8 mouse cellular contexts compared by ENCODE assay signal in genomic region chr5:118171665-118172064, GRCm38 (mm10). TPM values are rescaled to one million over a fixed set of nuclear protein-coding genes. Genes with fewer than 3 reads are reported as not detected.
DNase-seq lines count a peak whose midpoint lies in the region; ATAC-seq lines count a peak whose summit lies in the region.

No protein-coding gene starts in this region.

- DNase-seq in heart, adult 11 months = no peak
- peak; percentile 58 for DNase-seq in brain, adult 2 months (ENCODE audit: low read depth, low spot score)
- DNase-seq in ovary, postnatal 14 days (ENCODE audit: low spot score) = no peak
- DNase-seq in embryo, embryonic 10 days (ENCODE audit: low spot score) = no peak

- H3K4me2 ChIP-seq in heart, embryonic 15.5 days = peak overlapping the region; percentile 81
- H3K4me2 ChIP-seq in hindbrain, embryonic 13.5 days = peak overlapping the region; percentile 94
- H3K4me2 ChIP-seq in liver, embryonic 16.5 days (ENCODE audit: low read depth, low read length) = peak overlapping the region; percentile 44

- no peak overlapping the region for H3K27ac ChIP-seq in heart, embryonic 15.5 days
- no peak overlapping the region for H3K27ac ChIP-seq in hindbrain, embryonic 13.5 days
- no peak overlapping the region for H3K27ac ChIP-seq in liver, embryonic 16.5 days (ENCODE audit: low read length)

- peaks cover 34% of the 10 kb centered on the region for H3K4me1 ChIP-seq in heart, embryonic 15.5 days (replicated peaks)
- H3K4me1 ChIP-seq in hindbrain, embryonic 13.5 days (replicated peaks) = peaks cover 39% of the 10 kb centered on the region
- no peaks in the 10 kb centered on the region; the same call in none of the 2 replicates for H3K4me1 ChIP-seq in liver, embryonic 16.5 days (ENCODE audit: control insufficient read depth, low read depth, low read length)

- H3K4me3 ChIP-seq in heart, embryonic 15.5 days = peak overlapping the region; percentile 50
- H3K4me3 ChIP-seq in hindbrain, embryonic 13.5 days = peak overlapping the region; percentile 59
- H3K4me3 ChIP-seq in liver, embryonic 16.5 days (ENCODE audit: low read depth, low read length) = peak overlapping the region; percentile 38

- peaks cover 78% of the 10 kb centered on the region for H3K27me3 ChIP-seq in heart, embryonic 15.5 days
- peaks cover 83% of the 10 kb centered on the region for H3K27me3 ChIP-seq in hindbrain, embryonic 13.5 days
- peaks cover 79% of the 10 kb centered on the region for H3K27me3 ChIP-seq in liver, embryonic 16.5 days (ENCODE audit: control insufficient read depth, insufficient read depth, low read depth, low read length)

- no peak for ATAC-seq in heart, embryonic 15.5 days (replicated peaks; ENCODE audit: insufficient number of reproducible peaks, insufficient read depth, low FRiP score, low read depth)
- ATAC-seq in hindbrain, embryonic 13.5 days (ENCODE audit: low FRiP score) = no peak
- no peak for ATAC-seq in liver, embryonic 16.5 days (ENCODE audit: low read depth)
- no peak for ATAC-seq in monocyte, adult 5-6 weeks (replicated peaks; ENCODE audit: insufficient number of reproducible peaks, low FRiP score, low TSS enrichment, poor library complexity, severe bottlenecking)

- no peaks in the 10 kb centered on the region for H3K9me3 ChIP-seq in heart, embryonic 15.5 days (replicated peaks)
- H3K9me3 ChIP-seq in hindbrain, embryonic 13.5 days = peaks cover 5% of the 10 kb centered on the region; the same call in 1 of the 2 replicates
- H3K9me3 ChIP-seq in liver, embryonic 16.5 days (replicated peaks; ENCODE audit: control insufficient read depth, low read length) = peaks cover 5% of the 10 kb centered on the region

- under 1% methylated on average over 36 of the region's 36 CpGs for WGBS in heart, embryonic 15.5 days
- WGBS in hindbrain, embryonic 13.5 days = under 1% methylated on average over 33 of the region's 36 CpGs
- WGBS in liver, embryonic 16.5 days (ENCODE audit: insufficient replicate concordance) = under 1% methylated on average over 36 of the region's 36 CpGs

- H3K36me3 ChIP-seq in heart, embryonic 15.5 days = no peaks in the 10 kb centered on the region
- H3K36me3 ChIP-seq in hindbrain, embryonic 13.5 days = no peaks in the 10 kb centered on the region
- no peaks in the 10 kb centered on the region for H3K36me3 ChIP-seq in liver, embryonic 16.5 days (ENCODE audit: control insufficient read depth, insufficient read depth)

- peak overlapping the region; percentile 26; the same call in 1 of the 2 replicates for H3K9ac ChIP-seq in heart, embryonic 15.5 days
- H3K9ac ChIP-seq in hindbrain, embryonic 13.5 days = peak overlapping the region; percentile 68
- no peak overlapping the region for H3K9ac ChIP-seq in liver, embryonic 16.5 days (ENCODE audit: low read depth, low read length)

RNA-seq across cellular contexts. Expression of gene Hrk, which starts 7.2 kb away (rescaled TPM):
- 0.03 and 0.13 TPM in 2 replicates for polyA plus RNA-seq in heart, embryonic 15.5 days (2015; fragmentation: Nextera tagmentation; extraction: Ambion mirVana)
- polyA plus RNA-seq in hindbrain, embryonic 13.5 days (2015; fragmentation: Nextera tagmentation; extraction: Ambion mirVana) = 2.3 and 2.6 TPM in 2 replicates
- not detected in 2 replicates for polyA plus RNA-seq in liver, embryonic 16.5 days (2015; fragmentation: Nextera tagmentation; extraction: Ambion mirVana)
- not detected in 3 replicates for total RNA-seq in monocyte, adult 5-6 weeks (2017)

RNA-seq across cellular contexts. Expression of gene Fbxw8, which starts 16.4 kb away (rescaled TPM):
- 18.1 and 23.5 TPM in 2 replicates for polyA plus RNA-seq in heart, embryonic 15.5 days (2015; fragmentation: Nextera tagmentation; extraction: Ambion mirVana)
- polyA plus RNA-seq in hindbrain, embryonic 13.5 days (2015; fragmentation: Nextera tagmentation; extraction: Ambion mirVana) = 22.8 and 23.7 TPM in 2 replicates
- polyA plus RNA-seq in liver, embryonic 16.5 days (2015; fragmentation: Nextera tagmentation; extraction: Ambion mirVana) = 6.5 and 7.9 TPM in 2 replicates
- total RNA-seq in monocyte, adult 5-6 weeks (2017) = 10.3 to 18.2 TPM (median 12.6 TPM) in 3 replicates

Comparison
In these comparisons a context has a peak if more than half of its experiments do, and no peak if none do; other contexts are left out.
1. H3K4me2 ChIP-seq: peak in every context shown above with its lines; median percentile 94 in hindbrain, embryonic 13.5 days; 81 in heart, embryonic 15.5 days; 44 in liver, embryonic 16.5 days.